Mouse (Mus musculus): Measurements from ENCODE around the gene Arfip1.

Gene Arfip1

DNA sequence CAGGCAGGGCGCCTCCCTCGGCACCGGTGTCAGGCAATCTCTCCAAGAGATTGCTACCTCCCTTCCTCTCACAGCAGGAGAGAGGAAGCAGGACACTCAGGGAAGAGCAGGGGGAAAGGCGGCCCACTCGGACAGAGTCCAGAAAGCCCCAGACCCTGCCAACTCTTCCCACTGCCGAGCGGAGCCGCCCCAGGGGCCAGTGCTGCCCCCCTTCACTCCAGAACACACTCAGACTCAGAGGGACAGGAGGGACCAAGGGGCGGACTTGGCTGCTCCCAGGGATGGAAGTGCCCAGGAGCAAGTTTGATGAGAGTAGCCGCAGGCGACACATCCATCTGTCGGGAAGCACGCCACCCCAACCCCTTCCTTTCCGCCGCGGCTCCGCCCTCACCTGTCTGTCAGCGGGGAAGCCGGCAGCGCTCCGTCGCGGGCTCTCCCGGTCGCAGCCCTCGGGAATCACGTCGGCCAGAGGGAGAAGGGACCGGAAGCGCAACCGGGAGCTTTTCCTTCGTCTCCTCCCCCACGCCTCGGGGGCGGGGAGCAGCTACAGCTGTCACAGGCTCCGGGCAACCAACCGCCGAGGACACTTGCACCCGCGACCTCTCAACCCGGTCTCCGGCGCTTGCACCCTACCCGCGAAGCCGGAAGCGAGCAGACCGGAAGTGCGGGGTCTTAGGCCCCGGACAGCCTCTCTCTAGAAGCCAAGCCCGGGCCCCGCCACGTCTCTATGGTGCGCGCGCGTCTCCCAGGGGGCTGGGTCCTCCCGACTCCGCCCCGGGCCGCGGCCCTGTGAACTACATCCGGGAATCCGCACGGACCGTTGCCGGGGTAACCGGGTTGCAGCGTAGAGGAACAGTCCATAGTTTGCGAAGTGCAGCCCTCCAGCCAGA is at the start of gene Arfip1:
Gene Arfip1, minus strand, starts transcription at position 603 of the 890 bp plus-strand sequence.
- peak; percentile 84 for DNase-seq (ENCODE audit: low read depth, low spot score)

DNA sequence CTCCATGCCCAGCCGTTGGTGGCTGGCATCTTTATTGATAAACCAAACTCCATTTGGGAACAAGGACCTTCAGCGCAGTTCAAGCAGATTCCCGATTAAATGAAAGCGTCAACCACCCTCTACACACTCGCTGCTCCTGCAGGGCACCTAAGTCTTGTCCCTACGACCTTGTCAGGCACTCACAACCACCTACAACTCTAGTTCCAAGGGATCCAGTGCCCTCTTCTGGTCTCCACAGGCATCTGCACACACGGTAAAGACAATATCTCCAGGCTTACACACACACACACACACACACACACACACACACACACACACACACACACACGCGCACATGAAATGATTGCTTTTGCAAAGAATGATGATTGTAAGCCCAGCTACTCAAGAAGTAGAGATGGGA is 49.2 kb upstream of the Arfip1 start:
- no peak for DNase-seq (ENCODE audit: low read depth, low spot score)

DNA sequence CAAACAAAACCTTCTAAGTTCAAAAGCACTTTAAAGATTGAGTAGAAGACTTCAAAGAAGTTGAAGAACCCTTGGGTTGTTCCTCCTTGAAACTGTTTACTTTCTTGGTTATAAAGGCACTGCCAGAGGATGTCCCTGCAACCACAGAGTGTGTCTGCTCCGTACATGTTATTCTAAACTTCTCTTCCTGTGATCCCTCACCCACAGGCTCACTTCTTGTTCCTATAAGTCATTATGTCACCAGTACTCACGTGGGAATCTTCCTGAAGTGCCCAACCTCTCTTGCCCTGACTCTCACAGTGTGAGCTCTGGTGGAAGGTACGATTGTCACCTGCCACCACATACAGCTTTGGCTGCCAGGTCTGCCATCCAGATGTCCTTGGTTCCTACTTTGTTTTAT is 39.6 kb upstream of the Arfip1 start:
- DNase-seq (ENCODE audit: low read depth, low spot score) = no peak

DNA sequence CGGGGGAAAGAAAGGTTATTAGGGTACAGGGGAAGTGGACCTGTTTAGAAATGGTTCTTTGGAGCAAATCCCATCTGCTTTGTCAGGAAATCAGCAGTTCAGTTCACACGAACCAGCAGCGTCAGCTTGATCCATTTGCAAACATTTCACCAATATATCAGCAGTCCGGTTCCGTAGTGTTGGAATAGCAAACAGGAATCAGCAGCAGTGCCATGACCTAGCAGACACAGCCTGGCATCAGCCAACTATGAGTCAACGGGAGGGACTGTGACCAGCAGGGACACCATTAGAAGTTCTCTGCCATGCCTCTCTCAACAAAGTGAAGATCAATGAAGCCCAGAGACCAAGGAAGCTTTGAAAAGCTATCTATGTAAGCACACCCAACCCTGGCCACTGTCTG is 37.3 kb upstream of the Arfip1 start:
- DNase-seq (ENCODE audit: low read depth, low spot score) = no peak

DNA sequence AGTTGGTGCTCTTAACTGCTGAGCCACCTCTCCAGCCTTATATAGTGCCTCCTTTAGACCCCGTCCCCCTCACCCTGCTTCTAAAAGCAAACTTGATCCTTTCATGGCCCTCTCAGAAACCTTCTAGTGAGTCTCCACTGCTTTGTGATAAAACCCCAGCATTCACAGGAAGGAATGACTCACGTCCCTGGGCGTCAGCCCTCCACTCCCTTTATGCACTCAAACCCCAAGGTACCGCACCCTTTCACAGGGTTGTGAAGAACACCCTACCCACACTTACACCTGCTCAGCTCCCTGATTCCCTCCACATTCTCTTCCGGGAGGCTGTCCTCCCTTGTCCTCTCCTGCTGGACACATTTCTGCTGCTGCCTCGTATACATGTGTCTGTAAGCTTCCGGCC is 36.6 kb upstream of the Arfip1 start:
- no peak for DNase-seq (ENCODE audit: low read depth, low spot score)

DNA sequence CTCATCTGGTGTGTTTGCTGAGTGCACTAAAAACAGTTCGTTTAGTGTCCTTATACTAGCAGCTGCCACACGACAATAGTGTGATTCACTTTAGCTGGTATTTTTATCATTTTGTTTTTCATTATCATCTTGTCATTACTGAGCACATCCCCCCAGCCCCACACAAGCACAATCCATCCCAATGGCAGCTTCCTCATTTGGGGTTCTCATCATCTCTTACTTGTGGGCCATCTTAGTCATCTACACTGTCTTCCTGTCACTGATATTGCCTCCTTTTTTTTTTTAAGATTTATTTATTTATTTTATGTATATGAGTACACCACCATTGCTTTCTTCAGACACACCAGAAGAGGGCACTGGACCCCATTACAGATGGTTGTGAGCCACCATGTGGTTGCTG is 36.2 kb upstream of the Arfip1 start:
- no peak for DNase-seq (ENCODE audit: low read depth, low spot score)

DNA sequence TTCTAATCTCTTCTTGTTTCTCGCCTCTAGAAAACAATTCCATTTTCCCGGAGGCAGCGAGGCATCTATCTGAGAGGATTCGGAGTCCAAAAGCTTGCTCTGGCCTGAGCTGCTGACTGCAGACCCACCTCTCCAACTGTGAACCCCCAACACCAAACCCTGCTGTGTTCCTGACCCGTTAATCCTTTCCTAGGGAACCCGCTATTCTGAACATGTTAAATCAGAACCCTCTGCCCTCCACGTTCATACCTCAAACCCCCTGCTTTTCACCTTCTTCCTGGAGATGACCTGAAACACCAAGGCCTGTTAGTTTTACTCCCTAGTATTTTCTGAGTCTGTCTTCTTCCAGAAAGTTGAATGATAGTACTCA is 33.4 kb upstream of the Arfip1 start:
- DNase-seq (ENCODE audit: low read depth, low spot score) = no peak

DNA sequence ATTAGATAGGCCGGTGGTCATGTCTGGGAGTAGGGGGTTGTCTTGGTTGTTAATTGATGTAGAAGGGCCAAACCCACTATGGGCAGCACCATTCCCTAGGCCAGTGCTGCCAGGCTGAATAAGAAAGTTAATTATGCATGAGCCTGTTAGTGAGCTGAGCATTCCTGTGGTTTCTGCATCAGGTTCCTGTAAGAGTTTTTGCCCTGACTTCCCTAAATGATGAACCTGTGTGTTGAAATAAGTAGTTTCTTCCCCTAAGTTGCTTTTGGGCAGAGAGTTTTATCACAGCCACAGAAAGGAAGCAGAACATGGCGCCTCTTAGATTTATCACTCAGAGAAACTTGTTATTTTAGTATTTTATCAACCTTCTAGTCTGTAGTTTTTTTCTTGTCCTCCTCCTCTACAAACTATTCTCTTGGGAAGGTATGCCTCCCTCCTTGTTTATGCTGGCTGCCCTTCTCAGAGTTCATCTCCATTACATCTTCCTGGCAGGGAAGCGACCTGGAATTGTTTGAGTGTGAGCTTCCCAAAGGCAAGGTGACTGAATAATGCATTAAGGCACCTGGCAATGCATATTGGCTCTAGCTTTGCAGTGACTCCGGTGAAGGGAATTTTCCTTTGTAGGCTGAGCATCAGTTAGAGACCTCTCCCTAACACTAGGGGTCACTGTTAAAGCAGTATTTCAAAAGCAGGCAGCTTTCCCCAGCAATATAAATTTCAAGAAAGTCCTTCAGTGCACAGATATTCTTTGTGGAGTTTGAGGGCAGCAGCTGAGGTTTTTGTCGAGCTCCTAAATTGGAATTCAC is 32.8 kb upstream of the Arfip1 start:
- no peak for DNase-seq (ENCODE audit: low read depth, low spot score)

DNA sequence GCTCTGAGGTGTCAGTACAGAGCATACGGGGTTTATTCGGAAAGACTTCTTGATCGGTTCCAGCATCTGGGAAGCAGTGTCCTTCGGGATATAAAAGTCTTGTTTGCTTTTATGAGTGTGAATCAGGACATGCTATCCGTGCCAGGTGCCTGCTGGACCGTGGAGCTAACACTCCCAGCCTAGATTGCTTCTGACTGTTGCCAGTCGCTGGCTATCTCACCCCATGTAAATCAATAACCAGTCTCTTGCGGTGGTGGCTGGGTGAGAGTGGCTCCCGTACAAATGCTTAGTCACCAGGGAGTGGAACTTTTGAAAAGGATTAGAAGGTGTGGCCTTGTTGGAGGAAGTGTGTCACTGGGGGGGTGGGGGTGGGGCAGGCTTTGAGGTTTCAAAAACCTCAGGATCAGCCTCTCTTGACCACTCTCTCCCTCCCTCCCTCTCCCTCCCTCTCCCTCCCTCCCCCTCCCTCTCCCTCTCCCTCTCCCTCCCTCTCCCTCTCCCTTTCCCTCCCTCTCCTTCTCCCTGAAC is 27.8 kb upstream of the Arfip1 start:
- DNase-seq (ENCODE audit: low read depth, low spot score) = no peak

DNA sequence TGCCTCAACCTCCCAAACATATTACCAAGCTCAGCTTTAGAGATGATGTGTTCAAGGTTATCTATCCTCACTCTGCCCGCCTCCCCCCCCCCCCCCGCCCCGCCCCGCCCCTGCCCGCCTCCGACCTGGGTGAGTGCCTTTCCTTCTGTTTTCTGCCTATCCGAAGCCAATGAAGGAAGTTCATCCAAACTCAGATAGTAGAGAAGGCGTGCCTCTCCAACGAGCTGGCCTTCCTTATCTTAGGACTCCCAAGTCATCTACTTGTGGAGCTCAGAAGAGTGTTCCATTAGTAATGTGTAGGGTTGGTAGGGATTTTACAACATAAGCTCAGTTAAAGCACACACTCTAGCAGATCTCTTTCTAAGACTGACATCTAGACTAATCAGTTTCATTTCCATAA is 20.8 kb upstream of the Arfip1 start:
- DNase-seq (ENCODE audit: low read depth, low spot score) = no peak

DNA sequence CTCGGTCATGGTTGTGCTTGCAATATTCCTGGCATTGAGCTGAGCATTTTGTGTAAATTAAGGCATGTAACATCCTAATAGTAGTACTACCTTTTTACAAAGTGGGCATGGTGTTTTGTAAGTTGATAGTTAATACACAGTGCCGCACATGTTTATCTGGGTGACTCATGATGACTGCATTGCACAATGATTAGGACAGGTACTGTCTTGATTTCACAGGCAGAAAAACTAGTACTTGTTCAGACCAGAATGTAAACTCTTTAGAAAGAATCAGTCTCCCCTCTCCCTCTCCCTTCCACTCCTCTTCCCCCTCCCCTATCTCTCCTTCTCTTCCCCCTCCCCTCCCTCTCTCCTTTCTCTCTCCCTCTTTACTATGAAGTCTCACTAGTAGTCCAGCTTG is 20.3 kb upstream of the Arfip1 start:
- no peak for DNase-seq (ENCODE audit: low read depth, low spot score)

DNA sequence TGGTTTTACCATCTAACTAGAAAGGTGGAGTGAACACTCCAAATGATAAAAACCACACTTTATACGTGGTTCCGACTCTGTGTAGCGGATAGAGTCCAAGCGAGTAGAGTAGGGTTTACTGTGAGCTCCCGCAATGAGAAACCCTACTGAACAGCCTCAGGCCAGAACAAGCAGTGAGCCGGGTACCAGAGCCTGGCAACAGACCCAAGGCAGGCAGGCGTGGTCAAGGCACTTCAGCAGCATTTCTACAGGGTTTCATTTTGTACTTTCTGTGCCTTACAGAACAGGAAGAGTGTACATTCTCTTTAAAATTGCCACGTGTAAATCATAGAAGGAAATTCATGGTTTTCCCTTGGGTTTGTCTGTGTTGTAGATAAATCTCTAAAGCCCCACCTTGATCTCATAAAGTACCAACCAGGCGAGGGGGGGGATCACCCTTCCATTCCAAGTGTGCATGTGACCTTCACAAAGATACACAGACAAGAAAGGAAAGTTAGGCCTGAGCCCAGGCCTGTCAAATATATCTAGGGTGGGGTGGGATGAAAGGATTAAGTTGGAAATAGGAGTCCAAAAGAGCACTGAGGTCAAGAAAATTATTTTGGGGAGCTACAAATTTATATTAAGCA is 19.6 kb upstream of the Arfip1 start:
- no peak for DNase-seq (ENCODE audit: low read depth, low spot score)

DNA sequence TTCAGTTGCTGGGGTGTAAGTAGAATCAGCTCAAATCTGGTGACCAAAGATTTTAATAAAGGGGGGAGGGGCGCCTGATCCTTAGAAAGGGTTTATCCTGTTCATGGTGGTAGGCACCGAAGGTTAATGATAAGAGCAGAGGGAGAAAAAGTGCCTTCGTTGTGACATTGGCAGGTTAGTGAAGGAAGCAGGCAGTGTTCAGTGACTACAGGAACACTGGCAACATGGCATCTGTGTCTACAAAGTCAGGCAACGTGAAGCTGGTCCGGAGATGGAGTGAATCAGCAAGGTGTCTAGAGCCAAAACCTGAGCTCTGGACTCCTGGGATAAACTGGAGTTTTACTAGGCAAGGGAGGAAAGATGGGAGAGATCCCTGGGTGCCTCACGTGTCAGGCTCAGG is 16.3 kb upstream of the Arfip1 start:
- no peak for DNase-seq (ENCODE audit: low read depth, low spot score)

DNA sequence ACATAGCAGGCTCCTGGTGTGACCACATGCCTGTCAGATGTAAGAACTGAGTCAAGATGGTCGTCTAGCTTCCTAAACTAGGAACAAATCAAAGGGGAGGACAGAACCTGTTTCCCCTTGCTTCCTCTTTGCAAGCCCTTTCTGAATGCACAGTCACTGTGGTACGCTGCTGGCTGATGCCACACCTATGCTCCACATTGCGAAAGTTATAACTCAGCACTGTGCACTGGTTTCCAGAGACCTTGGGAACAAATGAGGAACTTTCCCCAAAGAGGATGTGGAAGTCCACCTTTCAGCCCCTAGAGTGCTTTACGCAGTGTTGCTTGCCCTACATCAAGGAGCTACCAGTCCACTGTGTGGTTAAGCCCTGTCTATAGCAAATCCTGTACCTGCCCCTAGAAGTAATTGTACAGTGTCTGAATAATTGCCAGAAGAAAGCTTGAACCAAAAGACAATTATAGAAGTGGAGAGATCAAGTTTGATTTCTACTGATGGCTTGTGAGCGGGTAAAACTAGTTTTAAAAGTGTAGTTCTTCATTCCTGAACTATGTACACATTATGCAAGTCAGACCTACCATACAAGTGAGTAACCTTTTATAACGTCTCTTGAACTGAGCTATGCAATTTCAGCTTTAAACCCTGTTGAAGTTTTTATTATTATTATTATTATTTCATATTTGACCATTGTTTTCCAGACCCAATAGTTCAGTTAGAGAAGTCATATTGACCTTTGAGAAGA is 15.7 kb upstream of the Arfip1 start:
- DNase-seq (ENCODE audit: low read depth, low spot score) = no peak

DNA sequence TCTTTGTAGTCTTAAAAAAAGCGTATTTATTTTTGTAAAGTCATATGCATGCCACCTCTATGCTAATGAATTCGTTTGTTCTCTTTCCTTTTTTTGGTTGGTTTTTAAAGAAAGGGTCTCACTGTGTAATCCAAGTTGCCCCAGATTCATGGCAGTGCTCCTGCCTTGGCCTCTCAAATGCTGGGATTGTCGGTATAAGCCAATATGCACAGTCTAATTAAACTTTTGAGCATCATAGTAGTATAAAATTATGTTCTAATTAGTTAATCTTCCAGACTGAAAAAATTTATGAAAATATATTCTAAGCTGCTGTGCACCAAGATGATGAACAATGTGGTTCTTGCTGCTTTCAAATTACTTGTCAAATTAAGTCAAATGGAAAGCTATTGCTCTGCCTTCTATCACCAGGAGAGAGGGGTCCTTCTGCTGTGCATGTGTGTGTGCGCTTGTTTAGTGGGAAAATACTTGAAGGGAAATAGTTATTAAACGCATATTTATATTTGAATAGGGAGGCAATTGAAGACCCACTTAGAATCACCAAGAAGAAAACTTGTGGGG is 13.3 kb upstream of the Arfip1 start:
- no peak for DNase-seq (ENCODE audit: low read depth, low spot score)

DNA sequence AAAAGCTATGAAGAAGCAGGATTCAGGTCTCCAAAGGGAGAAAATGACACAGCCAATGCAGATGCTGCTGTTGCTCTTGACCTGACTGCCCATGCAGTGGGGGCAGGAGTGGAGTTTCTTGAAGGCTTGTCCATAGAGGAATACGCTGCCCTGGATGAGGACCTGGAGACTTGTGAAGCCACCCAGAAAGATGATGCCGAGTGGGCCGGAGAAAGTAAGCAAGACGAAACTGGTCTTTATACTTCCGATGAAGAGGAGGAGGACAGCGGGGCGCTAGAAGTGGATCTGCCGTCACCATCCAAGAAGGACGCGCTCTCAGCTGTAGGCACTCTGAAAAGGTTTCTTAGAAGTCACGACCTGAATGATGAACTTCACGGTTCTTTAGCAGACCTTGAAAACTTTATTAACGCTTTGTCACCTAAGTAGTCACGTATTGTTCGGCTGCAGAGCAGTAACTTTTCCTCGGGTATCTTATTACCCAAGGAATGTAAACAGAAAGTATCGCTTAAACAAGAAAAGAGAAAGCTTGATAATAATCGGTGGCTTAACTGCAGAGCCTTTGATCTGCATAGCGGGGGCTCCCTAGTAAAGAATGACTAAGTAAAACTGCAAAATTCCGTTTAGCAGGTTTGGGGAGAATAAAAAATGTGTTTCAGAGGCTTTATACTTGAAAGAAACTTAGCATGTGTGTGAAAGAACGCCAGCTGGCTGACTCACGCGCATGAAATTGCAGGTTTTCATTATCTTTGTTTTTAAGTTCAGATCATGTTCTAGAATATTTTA is 12.7 kb upstream of the Arfip1 start:
- DNase-seq (ENCODE audit: low read depth, low spot score) = no peak

DNA sequence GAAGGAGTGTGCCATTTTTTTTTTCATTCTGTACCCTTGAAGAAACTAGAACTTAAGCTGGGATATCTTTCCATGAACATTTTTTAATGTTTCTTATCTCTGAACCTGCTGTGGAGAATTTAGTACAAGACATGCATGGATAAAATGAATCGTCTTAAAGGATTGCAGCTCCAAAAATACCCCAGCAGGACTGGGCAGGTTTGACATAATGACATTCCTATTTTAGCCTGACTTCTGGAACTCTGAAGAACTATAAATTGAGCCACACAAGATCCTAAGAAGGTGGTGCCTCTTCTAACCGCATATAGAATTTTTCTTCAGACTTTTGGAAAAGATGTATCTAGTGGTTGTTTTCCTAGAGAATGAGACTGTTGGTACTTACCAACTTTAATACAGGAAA is 10.8 kb upstream of the Arfip1 start, which contains the start of gene Tigd4:
Gene Tigd4, plus strand, starts transcription at position 301 of the 400 bp plus-strand sequence.
- no peak for DNase-seq (ENCODE audit: low read depth, low spot score)

DNA sequence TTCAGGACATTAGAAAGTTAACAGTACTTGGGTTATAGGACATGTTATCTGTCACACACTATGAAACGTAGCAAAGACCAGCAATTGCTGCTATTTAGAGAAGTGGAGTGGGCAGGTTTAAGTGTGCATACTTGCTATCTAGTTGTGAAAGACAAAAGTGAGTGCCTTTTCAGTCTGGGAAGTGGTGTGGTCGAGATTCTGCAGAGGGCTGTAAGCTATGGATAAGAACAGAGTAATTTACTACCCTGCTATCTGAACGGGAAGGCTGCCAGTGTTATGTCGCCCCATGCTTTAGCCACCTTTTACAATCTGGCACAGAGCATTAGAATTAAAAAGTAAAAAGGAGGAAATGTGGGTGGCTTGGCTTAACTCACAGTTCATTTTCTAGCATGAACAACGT is 4.3 kb upstream of the Arfip1 start:
- DNase-seq (ENCODE audit: low read depth, low spot score) = no peak

DNA sequence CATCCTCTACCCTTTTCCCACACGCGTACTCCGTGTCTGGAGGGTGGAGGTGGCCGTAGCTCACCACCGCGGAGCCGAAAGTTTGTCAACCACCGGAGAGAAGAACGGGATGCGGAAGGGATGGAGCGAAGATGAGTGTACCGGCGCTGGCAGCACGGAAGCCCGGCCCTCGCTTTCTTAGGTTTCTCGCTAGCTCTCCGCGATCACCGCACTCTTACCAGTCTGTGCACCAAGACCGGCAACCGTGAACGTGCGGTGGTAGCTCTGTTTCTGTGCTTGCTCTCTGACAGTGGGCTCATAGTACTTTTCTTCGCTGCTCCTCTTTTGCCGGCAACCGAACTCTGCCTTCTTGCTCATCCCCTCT is 470 bp upstream of the Arfip1 start:
- DNase-seq (ENCODE audit: low read depth, low spot score) = no peak

DNA sequence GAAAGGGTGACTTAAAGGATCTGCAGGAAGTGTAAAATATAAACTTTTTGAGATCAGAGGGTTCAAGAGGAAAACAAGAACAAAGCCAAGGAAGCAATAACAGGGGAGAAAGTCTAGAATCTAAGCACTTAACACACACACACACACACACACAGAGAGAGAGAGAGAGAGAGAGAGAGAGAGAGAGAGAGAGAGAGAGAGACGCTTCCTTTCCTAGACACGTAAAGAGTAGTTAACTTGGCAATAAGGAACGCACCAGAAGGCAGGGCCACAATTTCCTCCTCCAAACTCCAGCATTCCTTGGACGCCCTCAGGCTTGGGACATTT is 766 bp downstream of the Arfip1 start:
- DNase-seq (ENCODE audit: low read depth, low spot score) = no peak

DNA sequence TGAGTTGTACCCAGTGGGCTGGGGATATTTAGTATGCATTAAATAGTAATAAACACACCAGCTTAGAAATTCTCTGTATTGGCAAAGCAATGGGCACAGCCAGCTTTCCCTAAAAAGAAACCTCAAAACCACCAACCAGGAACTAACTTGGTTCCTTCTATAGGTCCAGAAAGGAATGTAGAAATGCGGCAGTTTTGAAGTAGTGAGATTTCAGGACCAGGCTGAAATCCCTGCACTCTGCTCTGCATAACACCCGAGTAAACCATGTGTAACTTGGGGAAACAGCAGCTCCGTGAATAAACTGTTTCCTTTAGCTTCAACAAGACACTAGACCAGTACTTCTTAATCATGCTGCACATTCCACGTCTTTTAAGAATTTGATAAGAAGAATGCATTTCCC is 1.7 kb downstream of the Arfip1 start:
- DNase-seq (ENCODE audit: low read depth, low spot score) = no peak

All from WW6 (cell line).